Mouse (Mus musculus): ENCODE data around the gene Lsm4.

Gene Lsm4

DNA sequence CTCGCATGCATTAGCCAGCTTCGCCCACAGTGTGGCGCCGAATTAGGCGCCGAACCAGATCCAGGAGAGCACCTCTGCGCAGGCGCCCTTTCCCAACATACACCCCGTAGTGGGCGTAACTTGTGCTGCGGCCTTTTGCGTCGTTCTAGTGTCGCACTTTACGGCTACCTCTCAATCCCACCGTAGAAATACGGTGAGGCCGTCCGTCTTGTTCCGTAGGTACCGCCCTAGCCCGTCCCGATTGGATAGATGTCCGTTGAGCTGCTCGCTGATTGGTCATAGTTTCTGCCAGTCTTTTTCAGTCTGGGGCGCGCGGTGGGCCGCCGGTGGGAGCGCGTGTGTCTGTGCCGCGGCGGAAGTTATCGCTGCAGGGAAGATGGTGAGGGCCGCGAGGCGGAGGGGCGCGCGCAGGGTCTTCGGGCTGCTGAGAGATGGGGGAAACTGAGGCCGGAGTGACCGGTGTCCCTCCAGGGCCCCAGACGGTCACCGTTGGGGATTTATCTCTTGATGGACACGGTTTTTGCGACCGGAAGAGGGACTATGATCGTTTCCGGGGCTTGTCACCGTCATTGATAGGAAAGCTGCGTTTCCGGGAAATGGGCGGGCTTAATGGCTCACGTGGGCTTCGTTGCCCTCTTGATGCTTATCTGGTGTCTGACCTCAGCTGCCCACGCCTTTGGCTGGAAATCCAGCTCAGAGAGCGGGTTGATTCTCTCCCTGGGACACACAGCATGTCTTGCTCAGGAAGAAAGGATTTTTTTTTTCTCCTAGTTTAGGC lies at the start of gene Lsm4:
TSS of gene Lsm4 (plus strand) at position 170 of the 778 bp plus-strand sequence.
- DNase-seq (ENCODE audit: low read depth), result peak; percentile 100

DNA sequence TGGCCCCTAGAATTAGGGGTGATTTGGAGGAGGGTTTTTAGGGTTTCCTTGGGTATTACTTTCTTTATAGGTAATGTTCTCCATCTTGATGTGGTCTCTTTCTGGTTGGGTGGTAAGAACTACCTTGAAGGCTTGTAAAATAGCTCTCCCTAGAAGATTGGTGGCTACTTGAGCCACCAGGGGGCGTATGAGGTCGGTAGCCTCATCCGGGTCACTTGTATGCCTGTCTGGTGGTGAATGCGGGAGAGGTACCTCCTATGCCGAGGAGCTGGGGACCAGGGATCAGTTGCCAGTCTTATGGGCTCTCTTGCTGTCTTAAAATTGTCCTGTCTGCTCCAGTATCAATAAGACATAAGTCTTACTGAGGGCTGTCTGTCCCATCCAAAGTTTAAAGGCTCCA lies 47.9 kb upstream of the Lsm4 start:
- peak; percentile 82 for DNase-seq (ENCODE audit: low read depth)

DNA sequence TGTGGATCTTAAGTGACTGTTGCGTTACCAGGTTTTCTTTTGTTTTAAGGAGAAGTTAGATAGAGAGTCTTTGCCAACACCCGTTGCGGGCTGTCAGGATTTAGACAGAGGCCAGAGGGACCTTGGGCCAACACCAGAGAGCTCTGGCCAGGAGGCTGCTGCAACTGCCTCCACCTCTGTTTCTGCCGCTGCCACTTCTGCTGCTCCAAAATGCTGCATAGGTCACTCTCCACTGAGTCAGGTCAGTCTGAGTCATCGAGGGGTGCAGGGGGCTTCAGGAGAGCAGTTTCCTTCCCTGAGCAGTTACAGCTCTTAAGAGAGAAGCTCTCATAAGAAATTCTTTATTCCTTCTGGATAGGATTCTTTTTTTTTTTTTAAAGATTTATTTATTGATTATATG lies 46.0 kb upstream of the Lsm4 start:
- no peak for DNase-seq (ENCODE audit: low read depth)

DNA sequence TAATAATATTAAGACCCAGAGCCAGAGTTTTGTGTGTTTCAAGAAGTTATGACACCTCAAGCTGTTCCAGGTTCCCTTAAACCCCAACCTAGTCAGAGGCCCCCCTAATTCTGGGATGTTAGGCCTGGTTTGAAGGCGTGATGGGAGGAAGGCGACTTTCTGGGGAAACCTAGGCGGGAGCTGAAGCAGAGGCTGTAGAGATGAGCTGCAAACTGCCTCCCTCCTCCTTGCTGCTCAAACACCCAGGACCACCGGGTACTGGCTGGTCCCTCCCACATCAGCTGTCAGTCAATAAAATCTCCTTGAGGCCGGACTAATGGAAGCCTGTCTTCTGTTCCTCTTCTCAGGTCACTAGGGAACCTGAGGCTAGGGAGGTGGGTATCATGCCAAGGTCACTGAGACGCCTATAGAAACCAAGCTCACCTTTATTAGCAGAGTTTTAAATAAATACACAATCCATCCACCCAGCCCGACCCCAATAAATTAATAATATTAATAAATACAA lies 44.0 kb upstream of the Lsm4 start:
- DNase-seq (ENCODE audit: low read depth), result no peak

DNA sequence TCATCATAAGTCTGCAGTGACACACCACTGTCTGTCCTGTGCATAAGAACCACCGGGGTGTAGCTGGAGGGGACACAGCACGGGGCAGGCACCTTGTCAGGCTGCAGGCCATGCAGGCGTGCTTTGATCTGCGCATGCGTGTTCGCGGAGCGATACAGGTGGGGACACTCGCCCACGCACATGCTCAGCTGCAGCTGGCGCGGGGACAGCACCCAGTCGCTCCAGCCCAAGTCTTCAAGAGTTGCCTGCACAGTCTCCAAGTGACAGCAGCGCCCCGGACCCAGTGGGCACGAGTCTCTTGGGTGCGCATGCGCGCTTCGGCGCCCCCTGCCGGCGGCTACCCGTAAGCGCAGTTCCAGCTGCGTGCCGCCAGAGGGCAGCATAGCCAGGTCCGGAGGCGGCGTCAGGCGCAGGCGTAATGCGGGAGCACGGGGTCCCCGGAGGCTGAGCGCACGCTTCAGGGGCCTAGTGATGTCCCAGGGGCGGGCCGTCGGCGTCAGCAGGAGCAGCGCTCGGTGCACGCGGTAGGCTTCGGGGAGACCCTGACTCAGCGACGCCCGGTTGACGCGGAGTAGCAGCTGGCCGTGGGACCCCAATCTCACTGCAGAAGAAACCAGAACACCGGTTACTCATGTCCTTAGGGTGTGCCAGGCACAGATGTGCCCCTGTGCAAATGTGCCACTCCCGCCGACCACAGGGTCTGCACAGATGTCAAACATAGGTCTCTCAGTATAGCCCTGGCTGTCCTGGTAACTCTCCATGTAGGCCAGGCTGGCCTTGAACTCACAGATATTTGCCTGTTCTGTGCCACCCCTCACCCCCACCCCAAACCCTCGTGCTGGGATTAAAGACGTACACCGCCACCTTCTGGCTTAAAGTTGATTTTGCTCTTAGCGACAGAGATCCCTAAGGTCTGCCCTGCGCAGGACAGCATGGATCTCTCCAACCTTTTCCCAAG lies 43.2 kb upstream of the Lsm4 start:
- DNase-seq (ENCODE audit: low read depth), result peak; percentile 99

DNA sequence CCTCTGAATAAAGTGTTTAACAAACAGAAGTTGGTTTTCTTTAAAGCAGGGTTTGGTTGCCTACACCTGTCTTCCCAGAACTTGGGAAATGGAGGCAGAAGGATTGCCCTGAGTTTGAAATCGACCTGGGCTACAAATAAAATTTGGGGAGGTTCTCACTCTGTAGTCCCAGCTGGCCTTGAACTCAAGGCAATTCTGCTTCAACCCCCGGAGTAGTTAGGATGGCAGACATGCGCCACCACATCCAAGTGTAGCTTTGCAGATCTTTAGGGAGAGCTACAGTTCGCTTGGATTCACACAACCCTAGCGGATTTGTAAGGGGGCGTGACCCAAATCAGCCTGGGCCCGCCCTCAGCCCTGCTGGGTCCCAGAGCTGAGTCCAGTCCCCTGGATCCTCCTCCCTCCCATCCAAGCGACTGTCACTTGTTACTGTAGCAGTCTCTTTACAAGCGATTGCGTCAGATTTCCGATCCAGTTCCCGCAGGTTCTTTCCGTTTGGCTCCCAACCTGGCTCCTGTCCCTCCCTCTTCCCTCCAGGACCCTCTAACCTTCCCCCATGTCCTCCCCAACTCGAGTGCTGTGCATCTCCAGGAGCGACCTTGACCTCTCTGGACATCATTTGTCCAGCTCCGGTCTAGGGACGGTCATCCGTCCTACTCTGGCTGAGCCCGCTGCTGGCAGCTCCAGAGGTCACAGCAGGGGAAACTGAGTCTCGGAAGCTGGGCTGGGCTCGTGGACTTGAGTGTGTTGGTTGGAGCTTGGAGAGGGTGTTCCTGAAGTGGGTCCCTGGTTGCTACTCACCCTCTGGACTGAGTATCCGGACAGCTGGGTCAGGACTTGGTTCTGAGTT lies 42.3 kb upstream of the Lsm4 start:
- DNase-seq (ENCODE audit: low read depth), result peak; percentile 35

DNA sequence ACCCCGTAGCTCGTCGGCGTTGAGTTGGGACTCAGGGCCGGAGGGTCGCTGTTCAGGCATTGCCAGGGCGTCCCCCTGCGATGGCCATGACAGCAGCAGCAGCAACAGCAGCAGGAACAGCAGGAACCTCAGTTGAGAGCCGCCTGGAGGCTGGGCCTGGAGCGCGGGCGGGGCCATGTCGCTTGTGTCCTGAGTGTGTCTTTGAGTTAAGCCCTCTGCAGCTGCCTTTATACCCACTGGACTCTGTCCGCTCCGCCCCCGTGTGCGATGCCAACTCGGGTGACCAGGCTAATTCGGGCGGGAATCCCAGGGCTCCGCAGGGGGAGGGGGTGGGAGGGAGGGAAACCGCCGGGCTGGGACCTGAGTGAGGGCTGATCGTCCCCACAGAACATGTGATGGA lies 41.6 kb upstream of the Lsm4 start:
- no peak for DNase-seq (ENCODE audit: low read depth)

DNA sequence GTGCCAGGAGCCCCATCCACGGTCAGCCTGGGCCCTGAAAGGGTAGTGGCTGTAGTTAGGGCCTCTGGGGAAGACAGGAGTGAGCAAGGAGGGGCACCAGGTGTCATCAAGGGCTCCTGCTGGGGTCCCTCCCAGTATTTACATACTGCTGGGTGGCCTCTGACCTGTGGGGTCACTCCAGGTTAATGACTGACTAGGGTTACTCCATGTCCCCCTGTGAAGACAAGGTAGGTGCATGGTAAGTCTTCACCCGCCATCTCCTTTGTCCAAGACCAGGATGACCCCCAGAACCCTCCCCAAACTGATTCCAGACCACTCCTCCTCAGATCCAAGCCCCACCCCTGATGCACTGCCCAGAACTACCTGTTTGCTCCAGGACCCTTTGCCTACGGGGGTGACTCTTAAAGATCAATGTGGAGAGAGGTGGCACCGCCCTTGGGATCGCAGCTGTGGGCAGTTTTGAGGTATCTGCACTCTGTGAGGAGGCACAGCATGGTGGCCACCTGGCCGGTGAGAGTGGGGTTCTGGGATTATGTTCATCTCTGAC lies 40.6 kb upstream of the Lsm4 start, which contains the start of gene Gdf15:
TSS of gene Gdf15 (minus strand) at position 111 of the 547 bp plus-strand sequence.
- DNase-seq (ENCODE audit: low read depth), result no peak

DNA sequence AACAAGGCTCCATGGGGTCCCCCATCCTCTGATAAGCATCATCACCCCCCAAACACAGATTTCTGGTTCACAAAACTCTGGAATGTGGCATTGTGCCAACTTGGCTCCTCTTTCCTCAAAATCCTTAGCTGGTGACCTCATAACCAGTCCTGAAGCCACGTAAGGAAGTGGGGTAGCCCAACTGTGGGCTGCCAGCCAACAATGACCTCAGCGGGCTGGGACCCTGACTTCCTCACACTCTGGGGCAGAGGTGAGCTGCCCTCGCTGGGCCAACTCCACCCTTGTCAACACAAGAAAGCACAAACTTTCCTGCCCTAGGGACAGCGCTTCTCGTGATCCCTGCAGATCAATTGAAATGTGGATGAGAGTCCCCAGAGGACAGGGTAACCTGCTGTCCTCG lies 39.0 kb upstream of the Lsm4 start:
- DNase-seq (ENCODE audit: low read depth), result no peak

DNA sequence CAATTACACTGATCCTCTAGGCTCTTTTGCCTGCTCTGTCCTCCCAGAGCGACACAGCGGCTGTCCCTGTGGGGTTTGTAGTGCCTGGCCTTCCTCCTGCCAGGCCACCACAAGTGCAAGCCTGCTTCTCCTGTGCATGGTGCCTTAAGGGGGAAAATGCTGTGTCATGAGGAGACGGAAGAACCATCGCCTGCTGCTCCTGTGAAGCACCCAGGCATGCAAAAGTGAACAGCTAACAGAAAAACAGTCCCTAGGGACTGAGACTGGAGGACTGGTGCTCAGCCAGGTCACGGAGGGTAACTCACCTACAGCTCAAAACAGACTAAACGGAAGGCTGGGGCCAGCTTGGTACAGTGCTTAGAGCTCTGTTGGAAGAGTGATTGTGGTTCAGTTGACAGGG lies 37.5 kb upstream of the Lsm4 start:
- no peak for DNase-seq (ENCODE audit: low read depth)

DNA sequence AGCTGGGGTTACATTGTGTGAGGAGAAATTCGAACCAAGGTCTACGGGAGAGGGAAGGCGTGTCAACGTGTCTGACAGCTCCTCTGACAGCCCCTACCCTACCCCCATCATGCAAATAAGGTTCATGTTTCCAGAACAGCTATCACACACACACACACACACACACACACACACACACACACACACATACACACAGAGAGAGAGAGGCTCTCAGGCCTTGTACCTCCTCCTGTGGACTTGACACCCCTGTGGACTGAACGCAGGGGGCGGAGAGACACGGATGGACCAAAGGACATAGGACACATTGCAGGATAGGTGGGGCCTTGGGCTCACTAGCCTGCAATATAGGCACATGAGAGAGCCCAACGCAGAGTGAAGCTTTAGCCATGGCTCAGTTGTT lies 36.2 kb upstream of the Lsm4 start:
- DNase-seq (ENCODE audit: low read depth), result no peak

DNA sequence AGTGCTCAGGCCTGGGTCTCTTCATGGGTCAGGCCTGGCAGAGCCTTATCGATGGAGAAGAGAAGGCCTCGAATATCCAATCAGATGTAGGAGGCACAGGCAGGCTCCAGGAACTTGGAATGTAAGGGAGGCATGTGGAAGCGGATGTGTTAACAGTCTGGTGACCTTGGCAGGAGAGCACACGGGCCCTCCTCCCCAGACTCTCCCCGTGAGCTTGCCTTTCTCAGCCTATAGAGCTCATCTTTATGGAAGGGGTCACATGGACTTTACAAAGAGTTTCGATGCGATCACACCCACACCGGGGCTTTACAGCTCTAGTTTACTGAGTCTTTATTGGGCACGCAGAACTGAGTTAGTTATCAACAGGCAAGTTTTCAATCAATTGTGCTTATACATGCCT lies 34.3 kb upstream of the Lsm4 start:
- DNase-seq (ENCODE audit: low read depth), result no peak

DNA sequence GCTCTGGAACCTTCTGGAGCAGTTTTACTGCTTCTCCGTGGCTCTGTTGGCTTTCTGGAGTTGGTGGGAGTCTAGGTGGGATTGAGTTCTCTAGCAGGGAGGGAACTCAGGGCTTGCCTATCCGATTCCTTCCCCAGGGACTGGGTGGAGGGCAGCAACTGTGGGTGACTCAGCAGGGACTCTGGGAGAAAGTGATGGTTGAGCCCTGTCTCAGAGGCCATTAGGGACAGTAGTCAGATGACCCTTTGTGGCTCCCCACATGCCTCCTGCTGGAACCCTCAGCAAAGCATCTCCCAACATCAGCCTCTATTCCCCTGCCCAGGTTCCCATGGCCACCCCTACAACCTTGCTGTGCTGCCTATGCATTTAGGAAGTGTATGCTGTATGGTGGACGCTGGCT lies 30.0 kb upstream of the Lsm4 start:
- no peak for DNase-seq (ENCODE audit: low read depth)

DNA sequence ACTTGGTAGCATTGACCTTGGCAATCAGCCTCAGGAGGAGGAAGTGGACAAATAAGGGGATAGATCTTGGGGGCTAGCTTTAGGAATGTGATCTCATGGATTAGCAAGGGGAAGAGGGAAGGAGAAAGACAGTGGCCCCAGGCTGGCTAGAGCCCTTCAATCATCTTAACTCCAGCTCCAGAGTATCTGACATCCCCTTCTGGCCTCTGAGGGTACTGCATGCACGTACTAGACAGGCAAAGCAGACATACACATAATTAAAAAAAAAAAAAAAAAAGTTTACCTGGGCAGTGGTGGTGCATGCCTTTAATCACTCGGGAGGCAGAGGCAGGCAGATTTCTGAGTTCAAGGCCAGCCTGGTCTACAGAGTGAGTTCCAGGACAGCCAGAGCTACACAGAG lies 29.0 kb upstream of the Lsm4 start:
- DNase-seq (ENCODE audit: low read depth), result peak; percentile 54

DNA sequence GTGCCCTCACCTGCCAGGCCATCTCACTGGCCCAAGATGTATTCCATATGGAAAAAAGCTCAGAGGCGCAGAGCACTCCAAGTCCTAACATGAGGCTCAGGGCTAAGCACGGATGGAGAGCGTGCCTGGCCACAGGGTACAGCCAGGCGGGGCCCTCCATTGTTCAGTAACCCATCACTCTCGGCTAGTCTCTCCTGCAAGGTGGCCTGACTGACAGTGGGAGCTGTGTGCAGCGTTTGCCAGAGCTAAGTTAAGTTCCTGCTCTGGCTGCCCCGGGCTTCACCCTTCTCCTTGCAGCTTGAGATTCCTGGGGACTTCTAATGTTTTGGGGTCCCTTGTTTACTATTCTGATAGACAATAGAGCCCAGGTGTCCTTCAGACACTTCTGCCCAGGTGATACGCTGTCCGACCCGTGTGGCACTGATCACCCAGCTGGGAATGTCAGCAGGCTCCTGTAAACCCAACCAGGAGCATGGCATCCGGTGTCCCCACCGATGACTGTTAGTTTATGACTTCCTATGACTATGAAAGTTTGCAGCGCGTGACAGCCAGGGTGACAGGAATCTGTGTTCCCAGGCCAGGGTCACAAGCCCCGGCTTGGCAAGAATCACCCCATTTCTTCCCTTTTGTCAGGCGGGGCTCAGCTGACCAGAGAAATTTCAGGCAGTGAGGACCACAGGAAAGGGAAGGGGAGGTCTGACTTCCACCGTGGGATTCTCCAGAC lies 27.4 kb upstream of the Lsm4 start:
- no peak for DNase-seq (ENCODE audit: low read depth)

DNA sequence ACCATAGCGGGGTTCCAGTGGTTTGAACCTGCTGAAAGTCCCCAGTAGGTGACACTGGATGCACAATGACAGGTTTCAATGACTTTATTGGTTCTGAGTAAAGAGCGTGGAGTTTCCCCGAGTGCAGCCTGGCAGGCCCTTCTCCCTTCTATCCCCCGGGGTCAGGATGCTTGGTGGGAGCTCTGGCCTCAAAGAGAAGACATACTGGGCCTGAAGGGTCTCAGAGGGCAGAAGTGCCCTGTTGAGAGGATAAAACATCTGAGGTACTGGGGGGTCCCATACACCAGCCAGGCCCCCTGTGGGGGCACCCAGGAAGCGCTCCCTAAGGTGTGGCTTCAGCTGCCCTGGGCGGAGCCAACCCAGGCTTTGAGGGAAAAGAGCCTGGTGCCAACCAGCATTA lies 26.7 kb upstream of the Lsm4 start:
- DNase-seq (ENCODE audit: low read depth), result no peak

DNA sequence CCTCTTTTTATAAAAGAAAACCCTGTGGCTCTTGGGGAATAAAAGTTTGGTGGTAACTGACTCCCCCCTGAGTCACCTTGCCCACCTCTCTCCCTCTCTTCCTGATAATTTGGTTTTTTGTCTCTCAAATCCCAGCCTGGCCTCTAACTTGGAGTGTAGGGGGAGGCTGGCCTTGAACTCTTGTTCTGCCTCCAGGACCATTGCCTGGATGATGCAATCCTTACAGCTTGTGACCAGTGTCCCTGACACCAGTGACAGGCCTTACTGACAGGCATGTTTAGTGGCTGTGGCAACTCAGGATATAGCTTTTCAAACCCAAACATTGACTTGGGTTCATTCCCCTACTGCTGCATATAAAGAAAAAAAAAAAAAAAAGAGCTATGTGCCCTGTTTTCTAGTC lies 26.3 kb upstream of the Lsm4 start:
- DNase-seq (ENCODE audit: low read depth), result no peak

DNA sequence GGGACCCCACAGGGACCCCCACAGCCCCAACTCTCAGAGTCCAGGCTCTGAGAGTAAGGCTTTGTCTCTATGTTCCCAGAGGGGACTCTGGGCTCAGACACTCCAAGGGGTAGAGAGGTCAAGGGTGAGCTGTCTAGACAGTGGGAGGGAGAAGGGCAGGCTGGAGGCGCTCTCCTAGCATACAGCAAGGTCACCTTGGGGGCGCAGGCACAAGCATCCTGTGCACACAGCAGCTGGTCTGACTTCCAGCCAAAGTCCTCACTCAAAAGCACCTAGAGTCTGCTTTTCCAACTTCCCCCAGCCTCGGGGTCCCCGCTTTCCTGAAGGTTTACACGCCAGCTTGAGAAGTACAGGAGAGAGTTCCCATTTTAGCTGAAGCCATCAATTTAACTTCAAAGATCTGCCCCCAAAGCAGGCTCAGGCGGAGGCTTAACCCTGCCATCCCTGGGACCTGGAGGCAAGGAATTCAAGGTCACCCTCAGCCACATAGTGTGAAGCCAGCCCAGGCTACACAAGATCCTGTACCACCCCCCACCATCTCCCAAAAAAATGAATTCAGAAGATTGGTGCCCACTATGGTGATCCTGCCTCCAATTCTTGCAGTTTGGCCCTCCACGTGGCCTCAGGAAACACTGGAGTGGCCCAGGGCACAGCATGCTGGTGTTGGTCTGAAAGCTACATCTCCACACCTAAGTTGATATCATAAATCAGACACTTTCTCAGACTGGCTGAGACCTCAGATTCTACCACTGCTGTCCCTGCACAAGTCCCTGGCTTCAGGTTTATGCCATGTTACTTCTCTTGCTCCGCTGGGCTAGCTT lies 25.5 kb upstream of the Lsm4 start:
- no peak for DNase-seq (ENCODE audit: low read depth)

DNA sequence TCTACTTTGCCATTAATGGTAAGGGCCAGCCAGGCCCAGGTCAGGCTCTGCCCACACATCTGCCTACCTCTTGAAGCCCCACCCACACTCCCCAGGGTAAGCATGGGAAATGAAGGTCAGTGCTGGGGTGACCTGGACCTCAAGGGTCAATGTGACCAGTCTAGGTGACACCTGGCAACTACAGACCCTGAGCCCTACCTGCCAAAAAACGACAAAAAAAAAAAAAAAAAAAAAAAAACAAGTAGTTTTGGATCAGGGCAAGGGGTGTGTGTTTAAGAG lies 24.9 kb upstream of the Lsm4 start:
- no peak for DNase-seq (ENCODE audit: low read depth)

DNA sequence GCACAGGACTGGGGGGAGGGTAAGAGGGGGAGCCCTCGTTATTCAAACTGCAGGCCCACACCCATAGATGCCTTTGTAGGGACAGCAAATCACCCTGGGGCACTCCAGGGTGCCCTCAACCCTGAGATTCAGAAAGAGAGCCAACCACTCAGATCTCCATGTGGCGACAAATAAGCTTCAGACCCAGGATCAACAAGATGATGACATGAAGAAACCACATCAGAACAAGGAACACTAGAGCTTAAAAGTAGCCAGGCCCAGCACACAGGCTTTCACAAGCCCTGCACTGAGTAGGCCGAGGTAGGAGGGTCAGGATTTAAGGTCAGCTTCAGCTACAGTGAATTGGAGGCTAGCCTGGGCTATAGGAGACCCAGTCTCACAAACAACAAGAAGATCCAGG lies 24.1 kb upstream of the Lsm4 start:
- no peak for DNase-seq (ENCODE audit: low read depth)

Data from naive thymus-derived CD4-positive, alpha-beta T cell, adult 2 months (primary cell).